Mouse (Mus musculus): ENCODE results near the gene Parp4.
A peak's percentile ranks its signal among the peaks of the same experiment; 100 is the strongest.

The Parp4 gene

GRCm38 (mm10) chr14:56617470-56617869 is 42.1 kb downstream of the Parp4 start:
- DNase-seq = no peak

- peak in 1 of 2 experiments; percentile 27 for DNase-seq
Observed at GRCm38 (mm10) chr14:56620425-56620824, 45.0 kb downstream of the Parp4 start.

DNA sequence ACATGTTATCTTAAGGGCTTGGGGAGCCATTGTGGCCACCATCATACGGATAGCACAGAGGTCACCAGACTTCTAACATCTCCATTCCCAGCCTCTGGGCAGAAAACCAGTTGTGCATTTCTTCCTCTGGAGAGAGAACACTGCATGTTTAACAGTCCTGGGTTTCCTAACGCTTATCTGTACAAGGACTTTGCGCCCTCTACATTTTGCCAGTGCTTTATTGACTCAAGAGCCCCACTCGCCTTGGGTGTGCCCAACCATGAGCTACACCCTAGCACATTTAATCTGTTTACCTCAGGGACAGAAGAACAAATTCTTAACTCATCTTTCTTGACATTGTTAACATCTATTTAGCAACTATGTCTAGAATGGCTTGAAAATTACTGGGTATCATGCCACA is 50.8 kb downstream of the Parp4 start:
- DNase-seq = no peak

- no peak for DNase-seq
Observed at GRCm38 (mm10) chr14:56628336-56628735, 52.9 kb downstream of the Parp4 start.

GRCm38 (mm10) chr14:56631109-56631508 is 55.7 kb downstream of the Parp4 start:
- no peak for DNase-seq

- DNase-seq = no peak
Observed at GRCm38 (mm10) chr14:56647206-56647605, 71.8 kb downstream of the Parp4 start.

GRCm38 (mm10) chr14:56649448-56649847 is 74.0 kb downstream of the Parp4 start:
- DNase-seq = no peak

GRCm38 (mm10) chr14:56665651-56666050 is 90.2 kb downstream of the Parp4 start:
- peak in 1 of 2 experiments; percentile 39 for DNase-seq

GRCm38 (mm10) chr14:56666909-56667308 is 91.5 kb downstream of the Parp4 start:
- DNase-seq = no peak

DNA sequence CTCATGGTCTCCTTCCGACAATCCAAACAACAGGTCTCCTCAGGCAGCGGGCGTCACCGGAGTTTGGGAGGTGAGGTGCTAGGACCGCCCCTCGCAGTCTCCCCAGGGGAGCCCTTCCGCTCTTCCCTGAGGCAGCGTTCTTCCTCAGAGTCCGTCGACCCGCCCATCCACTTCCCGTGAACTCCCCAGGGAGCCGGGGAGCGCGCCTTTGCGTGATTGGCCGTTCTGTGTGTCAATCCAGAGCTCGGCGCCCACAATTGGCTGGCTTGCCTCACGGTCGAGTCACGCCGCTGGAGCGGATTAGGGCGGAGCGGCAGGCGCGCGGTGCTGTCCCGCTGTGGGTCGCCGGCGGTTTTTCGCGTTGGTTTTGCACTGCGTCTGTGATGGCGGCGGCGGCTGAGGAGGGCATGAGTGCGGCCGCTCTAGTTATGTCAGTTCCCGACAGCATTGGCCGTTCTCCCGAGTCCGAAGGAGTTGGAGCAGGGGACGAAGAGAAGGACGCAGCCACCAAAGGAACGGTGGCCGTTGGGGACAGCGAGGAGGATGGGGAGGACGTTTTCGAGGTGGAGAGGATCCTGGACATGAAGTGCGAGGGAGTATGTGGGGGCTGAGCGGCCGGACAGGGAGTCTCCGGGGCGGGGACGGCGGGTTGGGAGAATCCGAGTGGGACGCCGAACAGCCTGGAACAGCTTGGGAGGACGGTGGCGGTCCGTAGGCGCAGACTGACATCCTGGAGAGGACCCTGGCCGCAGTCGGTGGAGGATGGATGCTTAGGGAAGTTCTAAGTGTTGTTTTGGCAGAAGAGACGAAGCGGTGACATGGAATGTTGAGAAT is 92.8 kb downstream of the Parp4 start, which contains the start of gene Mphosph8:
Gene Mphosph8, plus strand, starts transcription at position 280 of the 834 bp plus-strand sequence.
- DNase-seq = peak; percentile 100

GRCm38 (mm10) chr14:56669046-56669620 is 93.7 kb downstream of the Parp4 start:
- no peak for DNase-seq

- no peak for DNase-seq
Observed at GRCm38 (mm10) chr14:56685426-56685825, 110.0 kb downstream of the Parp4 start.

DNA sequence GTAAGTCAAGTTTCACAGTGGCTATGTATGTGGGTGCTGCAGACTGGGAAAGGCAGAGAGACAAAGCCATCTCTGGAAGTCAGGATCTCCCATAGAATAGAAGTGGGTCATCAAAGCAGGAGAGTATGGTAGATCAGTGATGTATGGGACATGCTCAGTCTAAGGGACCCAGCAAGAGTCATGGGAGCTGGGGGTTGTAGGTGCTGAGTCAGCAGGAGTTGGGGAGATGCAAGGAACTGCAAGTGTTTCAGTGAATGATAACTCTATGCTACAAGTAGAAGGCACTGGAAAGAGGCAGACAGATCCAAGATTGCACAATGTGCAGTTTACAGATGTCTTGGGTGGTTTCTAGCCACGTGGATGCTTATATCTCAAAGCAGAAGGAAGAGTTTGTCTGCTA is 113.7 kb downstream of the Parp4 start:
- DNase-seq = no peak

GRCm38 (mm10) chr14:56689766-56690165 is 114.3 kb downstream of the Parp4 start:
- DNase-seq = no peak

DNA sequence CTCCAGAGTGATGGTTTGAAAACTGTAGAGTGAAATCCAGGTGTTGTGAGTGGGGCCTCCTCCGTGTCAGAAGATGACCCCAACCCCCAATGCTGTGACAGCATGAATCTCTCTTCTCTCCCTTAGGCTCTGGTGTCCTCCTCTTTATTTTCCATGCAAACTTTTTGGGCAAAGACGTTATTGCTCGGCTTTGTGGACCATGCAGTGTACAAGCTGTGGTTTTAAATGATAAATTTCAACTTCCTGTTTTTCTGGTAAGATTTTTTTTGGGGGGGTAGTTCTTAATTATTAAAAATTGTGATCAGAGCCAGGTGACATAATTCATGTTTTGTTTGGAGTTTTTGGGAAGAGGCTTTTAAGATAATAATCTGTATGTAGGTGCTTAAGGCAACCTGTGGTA is 120.1 kb downstream of the Parp4 start:
- DNase-seq = no peak

GRCm38 (mm10) chr14:56697836-56698235 is 122.4 kb downstream of the Parp4 start:
- no peak for DNase-seq

- DNase-seq = no peak
Observed at GRCm38 (mm10) chr14:56702644-56703043, 127.2 kb downstream of the Parp4 start.

- DNase-seq = peak in 1 of 2 experiments; percentile 28
Observed at GRCm38 (mm10) chr14:56705687-56706086, 130.3 kb downstream of the Parp4 start.

Measured in lung, postnatal 4 days (tissue).